Mouse (Mus musculus): ENCODE data around the gene Ehd1.

DNA sequence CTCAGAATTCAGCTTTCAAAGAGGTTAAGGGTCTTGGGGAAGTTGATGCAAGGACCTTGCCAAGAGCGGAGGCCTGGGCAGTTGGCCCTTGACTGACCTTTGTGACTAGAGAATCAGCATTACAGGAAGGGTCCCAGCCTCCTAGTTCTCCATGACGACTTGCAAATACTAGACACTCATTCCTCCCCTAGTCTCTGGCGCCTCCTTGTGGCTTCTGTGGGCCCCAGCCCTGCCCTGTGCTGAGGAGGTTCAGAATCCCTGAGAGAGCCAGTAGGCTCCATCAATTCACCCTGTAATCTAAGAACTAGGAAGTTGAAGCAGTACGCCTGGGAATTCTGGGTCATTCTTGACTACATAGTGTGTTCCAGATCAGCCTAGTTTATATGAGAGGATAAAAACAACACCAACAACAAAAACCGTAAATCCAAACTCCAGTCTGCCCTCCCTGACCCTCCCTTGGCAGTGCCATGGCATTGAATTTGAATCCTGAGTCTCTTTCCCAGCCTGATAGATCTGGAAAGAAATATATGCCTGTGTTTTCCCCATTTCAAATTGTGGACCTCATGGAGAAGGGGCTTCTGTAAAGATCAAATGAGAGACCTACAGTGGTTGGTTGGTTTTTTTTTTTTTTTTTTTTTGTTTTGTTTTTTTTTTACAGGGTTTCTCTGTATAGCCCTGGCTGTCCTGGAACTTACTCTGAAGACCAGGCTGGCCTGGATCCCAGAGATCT, 28.4 kb downstream of the Ehd1 start:
- peak; percentile 82 for TF ChIP-seq CTCF (IDR thresholded peaks at IDR 0.05; ENCODE audit: borderline replicate concordance, insufficient read depth, low read length)
- no peak for TF ChIP-seq POLR2A (IDR thresholded peaks at IDR 0.05; ENCODE audit: low read depth, low read length)
